Mouse (Mus musculus) testis, adult 2 months (tissue): ENCODE results near the gene Srpk2.

ENCODE experiments used
- CTCF ChIP-seq: fragments of 200-500 bp; IDR thresholded peaks from 2 replicates; pipeline ENCODE4 v1.5.1; 2012; ENCODE audit warnings: low read depth, mild to moderate bottlenecking, inconsistent platforms, low read length, moderate library complexity; ENCODE audit not compliant: control insufficient read depth, insufficient read depth, insufficient replicate concordance
- POLR2A ChIP-seq: fragments of 200-500 bp; IDR thresholded peaks from 2 replicates; pipeline ENCODE4 v1.6.1; 2012; ENCODE audit warnings: low read depth, mild to moderate bottlenecking, inconsistent platforms, low read length, moderate library complexity; ENCODE audit not compliant: control insufficient read depth

GRCm38 (mm10) chr5:23502317-23502937 lies 182.0 kb downstream of the Srpk2 start:
- TF ChIP-seq CTCF: no peak
- no peak for TF ChIP-seq POLR2A
